Mouse (Mus musculus) kidney, postnatal 0 days (tissue): Measurements from ENCODE around the gene Tmem82. TPM values are rescaled to one million over a fixed set of nuclear protein-coding genes. Genes with fewer than 3 reads are reported as not detected.
A peak's percentile ranks its signal among the peaks of the same experiment; 100 is the strongest.

Experiments used
- ATAC-seq: fragments of 200-750 bp; cut with Nextera tagmentation; replicated peaks from 2 replicates; pipeline ENCODE4 v1.8.0; 2017; ENCODE audit warnings: low read depth, moderate number of reproducible peaks, moderate TSS enrichment, moderate library complexity; ENCODE audit not compliant: low FRiP score
- DNase-seq: peaks from one replicate; pipeline ENCODE4 v3.0.0-alpha.2; 2016; ENCODE audit warnings: low spot score
- H3K27ac ChIP-seq: fragments of 300-500 bp; sonication (generic); 2 replicates; pipeline ENCODE4 v1.5.1; 2014; ENCODE audit warnings: mild to moderate bottlenecking
- H3K27me3 ChIP-seq: fragments of 300-500 bp; sonication (generic); 2 replicates; pipeline ENCODE4 v1.6.1; 2014; ENCODE audit warnings: low read length, mixed read lengths; ENCODE audit not compliant: insufficient read depth
- H3K36me3 ChIP-seq: fragments of 300-500 bp; sonication (generic); 2 replicates; pipeline ENCODE4 v1.6.1; 2014; ENCODE audit warnings: low read length, mixed read lengths; ENCODE audit not compliant: insufficient read depth
- H3K4me1 ChIP-seq: fragments of 300-500 bp; sonication (generic); replicated peaks from 2 replicates; pipeline ENCODE4 v1.6.1; 2014; ENCODE audit warnings: antibody characterized with exemption, low read length, mixed read lengths; ENCODE audit not compliant: insufficient read depth
- H3K4me2 ChIP-seq: fragments of 300-500 bp; sonication (generic); 2 replicates; pipeline ENCODE4 v1.6.1; 2014; ENCODE audit warnings: mild to moderate bottlenecking, low read length, moderate library complexity, mixed read lengths
- H3K4me3 ChIP-seq: fragments of 300-500 bp; sonication (generic); replicated peaks from 2 replicates; pipeline ENCODE4 v1.5.1; 2014; ENCODE audit warnings: low read depth, low read length
- H3K9ac ChIP-seq: fragments of 300-500 bp; sonication (generic); 2 replicates; pipeline ENCODE4 v1.6.1; 2014; ENCODE audit warnings: low read depth, low read length
- H3K9me3 ChIP-seq: fragments of 300-500 bp; sonication (generic); replicated peaks from 2 replicates; pipeline ENCODE4 v1.6.1; 2016; ENCODE audit warnings: low read length, inconsistent platforms, mixed read lengths
- CTCF ChIP-seq: IDR thresholded peaks from 2 replicates; pipeline ENCODE4 v1.5.1; 2016; ENCODE audit warnings: antibody characterized with exemption, low read depth, mild to moderate bottlenecking, moderate library complexity
- WGBS: fragments of 180-500 bp; shearing (Covaris S2); extraction: QIAGEN DNeasy Blood & Tissue Kit; methylation state at CpG from one replicate; pipeline ENCODE4 v1.1.7; 2014; 5-methylcytosine and 5-hydroxymethylcytosine counted together
- polyA plus RNA-seq: library from polyadenylated mRNA; unstranded; fragments of >200 nt; fragmentation: Nextera tagmentation; extraction: Ambion mirVana; gene quantifications from 2 replicates; pipeline ENCODE4 v1.2.1, GENCODE M21; 2015

Tmem82 gene
- polyA plus RNA-seq, 1 experiment from 2014 or later = 7.7 TPM

DNA sequence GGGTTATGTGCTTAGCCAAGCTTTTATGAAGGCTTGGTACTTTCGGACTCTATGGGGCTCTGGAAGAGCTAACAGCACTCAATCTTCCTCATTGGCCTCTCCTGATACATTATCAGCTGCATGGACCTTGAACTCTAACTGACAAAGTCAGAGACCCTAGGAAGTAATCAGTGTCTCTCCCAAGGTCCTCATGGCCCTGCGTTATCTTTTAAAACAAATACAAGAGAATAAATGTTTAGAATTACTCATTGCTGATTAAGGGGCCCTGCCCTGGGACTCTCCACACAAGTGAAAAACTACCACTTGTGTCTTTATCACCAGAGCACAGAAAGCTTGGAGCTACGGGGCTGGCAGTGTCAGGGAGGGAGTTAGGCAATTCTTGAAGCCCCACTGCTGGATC is 39.6 kb downstream of the Tmem82 start:
- no peak for ATAC-seq
- WGBS = 67% methylated on average over 3 of the region's 3 CpGs
- no peak for TF ChIP-seq CTCF

DNA sequence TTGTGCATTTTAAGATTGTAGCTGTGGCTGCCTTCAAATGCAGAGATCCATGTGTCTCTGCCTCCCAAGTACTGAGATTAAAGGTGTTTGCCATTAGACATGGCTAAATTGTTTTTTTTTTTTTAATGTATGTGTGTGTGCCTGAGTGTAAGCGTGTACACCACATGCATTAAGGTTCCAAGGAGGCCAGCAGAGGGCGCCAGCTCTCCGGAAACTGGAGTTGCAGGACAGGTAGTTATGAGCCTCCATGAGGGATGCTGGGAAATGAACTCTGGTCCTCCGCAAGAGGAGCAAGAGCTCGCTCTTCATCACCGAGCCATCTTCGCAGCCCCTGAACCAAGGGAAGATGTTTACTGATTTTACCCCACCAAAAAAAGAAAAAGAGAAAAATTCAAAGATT is 41.6 kb downstream of the Tmem82 start:
- DNase-seq (no peak), ATAC-seq (no peak)
- Histone ChIP-seq H3K4me3 (no peak overlapping the region), H3K9me3 (no peaks in the 10 kb centered on the region), H3K27me3 (no peaks in the 10 kb centered on the region), H3K36me3 (0 out of 2 replicates have a peak, but pooled peaks cover 11% of the 10 kb centered on the region), H3K27ac (no peak overlapping the region), H3K9ac (no peak overlapping the region), H3K4me1 (peaks cover 6% of the 10 kb centered on the region; the same call in 1 of the 2 replicates), H3K4me2 (no peak overlapping the region)
- peak; percentile 35; the same call in 1 of the 2 replicates for TF ChIP-seq CTCF
- 97% methylated on average over 7 of the region's 7 CpGs for WGBS

More for the DNA sequence above, 39.6 kb downstream of the Tmem82 start:
- Histone ChIP-seq H3K27ac (no peak overlapping the region), H3K27me3 (no peaks in the 10 kb centered on the region), H3K9ac (no peak overlapping the region), H3K4me2 (no peak overlapping the region), H3K4me1 (peaks cover 6% of the 10 kb centered on the region; the same call in 1 of the 2 replicates), H3K4me3 (no peak overlapping the region), H3K36me3 (peaks cover 25% of the 10 kb centered on the region; the same call in 1 of the 2 replicates), H3K9me3 (no peaks in the 10 kb centered on the region)
- no peak for DNase-seq

DNA sequence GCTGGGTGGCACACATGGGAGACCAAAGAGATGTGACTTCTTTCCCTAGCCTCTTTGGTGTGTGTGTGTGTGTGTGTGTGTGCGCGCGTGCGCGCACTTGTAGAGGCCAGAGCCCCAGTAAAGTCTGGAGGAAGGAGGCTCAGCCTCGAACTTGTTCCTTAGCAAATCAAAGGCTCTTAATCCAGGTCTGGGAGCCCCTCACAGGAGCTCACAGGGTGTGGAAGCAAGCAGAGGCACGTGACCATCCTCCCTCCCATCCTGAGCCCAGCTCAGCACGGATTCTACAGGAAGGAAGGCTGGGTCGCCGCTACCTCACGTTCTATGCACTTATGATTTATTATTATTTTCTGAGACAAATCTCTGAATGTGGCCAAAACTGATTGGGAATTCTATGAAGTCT is 42.0 kb downstream of the Tmem82 start:
- Histone ChIP-seq H3K4me2 (no peak overlapping the region), H3K27me3 (no peaks in the 10 kb centered on the region), H3K9ac (no peak overlapping the region), H3K9me3 (no peaks in the 10 kb centered on the region), H3K4me3 (no peak overlapping the region), H3K27ac (no peak overlapping the region), H3K4me1 (peaks cover 6% of the 10 kb centered on the region; the same call in 1 of the 2 replicates), H3K36me3 (0 out of 2 replicates have a peak, but pooled peaks cover 10% of the 10 kb centered on the region)
- no peak for TF ChIP-seq CTCF
- no peak for DNase-seq
- 76% methylated on average over 11 of the region's 11 CpGs for WGBS
- no peak for ATAC-seq

DNA sequence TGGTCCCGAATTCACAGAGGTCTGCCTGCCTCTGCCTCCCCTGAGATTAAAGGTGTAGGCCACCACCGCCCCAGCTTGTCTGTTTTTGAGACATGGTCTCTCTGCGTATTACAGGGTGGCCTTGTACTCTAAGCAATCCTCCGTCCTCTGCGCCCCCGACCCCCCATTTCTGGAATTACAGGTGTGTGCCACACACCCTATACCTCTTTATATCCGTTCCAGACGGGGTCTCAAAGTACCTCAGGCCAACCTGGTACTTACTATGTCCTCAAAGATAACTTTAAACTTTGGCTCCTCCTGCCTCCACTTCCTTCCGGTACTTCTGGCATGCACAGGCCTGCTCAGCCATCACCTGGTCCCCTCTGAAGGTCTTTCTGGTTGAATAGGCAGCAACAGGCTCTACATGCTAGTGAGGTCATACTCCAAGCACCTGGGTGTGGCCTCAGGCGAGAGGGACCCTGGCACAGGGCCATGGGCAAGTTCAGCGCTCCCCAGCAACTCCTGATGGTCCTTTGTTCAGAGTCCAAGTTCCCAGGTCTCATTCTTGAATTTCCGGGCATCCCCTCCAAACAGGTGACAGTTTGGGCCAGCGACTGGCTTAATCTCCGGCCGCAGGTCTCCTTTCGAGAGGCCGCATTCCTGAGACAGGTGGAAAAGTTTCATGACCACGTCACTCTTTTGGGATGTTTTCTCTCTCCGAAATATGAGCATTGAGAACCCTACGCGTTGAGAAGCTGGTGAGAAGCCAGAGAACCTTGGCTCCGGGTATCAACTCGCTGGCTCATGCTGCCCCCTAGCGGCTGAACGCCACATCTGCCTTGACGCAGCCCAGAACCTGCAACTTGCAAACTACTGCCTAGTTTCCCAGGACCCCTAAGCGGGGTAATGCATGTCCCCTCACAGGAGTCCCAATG is 43.4 kb downstream of the Tmem82 start:
- 0 out of 2 replicates have a peak, but pooled peaks cover 4% of the 10 kb centered on the region for H3K36me3 ChIP-seq
- H3K27me3 ChIP-seq = no peaks in the 10 kb centered on the region
- peaks cover 10% of the 10 kb centered on the region for H3K4me1 ChIP-seq
- TF ChIP-seq CTCF = peak; percentile 96
- H3K4me3 ChIP-seq = no peak overlapping the region
- H3K9ac ChIP-seq = no peak overlapping the region
- 38% methylated on average over 27 of the region's 27 CpGs for WGBS
- DNase-seq (peak; percentile 92), ATAC-seq (peak; percentile 62)
- 0 out of 2 replicates have a peak overlapping the region, but pooled peaks have one; percentile 3 for H3K27ac ChIP-seq
- H3K9me3 ChIP-seq = no peaks in the 10 kb centered on the region
- peak overlapping the region; percentile 34 for H3K4me2 ChIP-seq

DNA sequence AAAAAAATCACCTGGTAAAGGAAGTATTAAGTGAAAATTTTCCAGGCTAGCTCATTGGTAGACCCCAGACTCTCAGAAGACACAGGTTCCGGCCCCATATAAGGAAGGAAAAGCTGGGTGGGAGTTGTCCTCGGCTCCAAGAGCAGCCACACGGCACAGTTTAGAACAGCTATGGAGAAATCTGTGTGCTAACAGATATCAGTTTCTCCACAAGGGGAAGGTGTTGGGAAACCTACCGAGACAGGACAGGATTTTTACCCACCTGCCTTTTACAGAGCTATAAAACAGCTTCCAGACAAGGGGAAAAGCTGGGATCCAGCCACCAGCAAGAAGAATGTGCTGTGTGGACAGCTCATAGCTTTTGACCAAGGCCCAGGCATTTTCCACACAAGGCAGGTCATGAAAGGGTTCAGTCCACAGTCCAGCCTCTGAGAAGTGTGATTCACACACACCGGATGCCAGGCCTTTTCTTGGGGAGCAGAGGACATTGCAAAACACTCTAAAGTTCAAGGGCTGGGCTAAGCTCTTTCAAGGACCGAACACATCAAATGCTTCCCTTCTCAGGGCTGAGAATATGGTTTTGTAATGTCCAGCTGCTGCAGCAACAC is 45.0 kb downstream of the Tmem82 start:
- no peaks in the 10 kb centered on the region for H3K27me3 ChIP-seq
- H3K4me2 ChIP-seq = no peak overlapping the region
- peak overlapping the region; percentile 63 for H3K27ac ChIP-seq
- TF ChIP-seq CTCF = peak; percentile 32
- H3K4me3 ChIP-seq = no peak overlapping the region
- H3K36me3 ChIP-seq = no peaks in the 10 kb centered on the region
- no peaks in the 10 kb centered on the region for H3K9me3 ChIP-seq
- DNase-seq (peak; percentile 83), ATAC-seq (peak; percentile 50; the same call in 1 of the 2 replicates)
- WGBS = 28% methylated on average over 6 of the region's 6 CpGs
- H3K9ac ChIP-seq = no peak overlapping the region
- H3K4me1 ChIP-seq = peaks cover 15% of the 10 kb centered on the region

DNA sequence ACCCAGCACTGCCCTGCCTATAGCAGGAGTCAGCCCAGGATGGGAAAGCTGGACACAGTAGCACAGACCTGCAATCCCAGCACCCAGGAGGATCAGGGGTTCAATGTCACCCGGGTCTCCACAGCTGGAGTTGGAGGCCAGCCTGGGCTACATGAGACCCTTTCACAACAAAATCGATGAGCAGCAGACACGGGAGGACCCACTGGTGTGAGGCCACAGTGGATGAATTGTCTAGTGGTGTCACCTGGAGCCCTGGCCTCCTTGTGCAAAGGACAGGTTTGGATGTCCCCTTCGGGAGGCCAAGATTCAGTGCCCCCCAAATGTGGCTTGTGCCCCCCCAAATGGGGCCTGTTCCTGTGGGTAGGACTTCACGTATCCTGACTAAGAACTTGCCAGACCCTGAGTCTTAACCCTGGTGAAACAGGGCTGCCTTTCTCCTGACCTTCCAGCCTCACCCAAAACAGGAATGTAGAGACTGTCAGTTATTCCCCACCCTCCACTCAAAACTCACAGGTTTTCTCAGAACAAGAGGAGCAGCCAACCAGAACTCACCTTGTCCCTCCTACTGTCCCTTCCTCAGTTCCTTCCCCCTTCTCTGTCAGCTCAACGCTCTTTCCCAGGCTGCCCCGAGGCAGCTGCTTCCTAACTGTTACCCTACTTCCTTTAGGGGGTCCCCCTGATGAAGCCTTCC is 45.6 kb downstream of the Tmem82 start:
- H3K36me3 ChIP-seq = no peaks in the 10 kb centered on the region
- DNase-seq = peak; percentile 65
- 67% methylated on average over 7 of the region's 7 CpGs for WGBS

More for the DNA sequence above, 45.6 kb downstream of the Tmem82 start:
- Histone ChIP-seq H3K27ac (peak overlapping the region; percentile 63), H3K4me3 (no peak overlapping the region), H3K9me3 (no peaks in the 10 kb centered on the region), H3K4me2 (no peak overlapping the region), H3K4me1 (peaks cover 15% of the 10 kb centered on the region), H3K27me3 (no peaks in the 10 kb centered on the region), H3K9ac (no peak overlapping the region)
- no peak for ATAC-seq
- TF ChIP-seq CTCF = no peak
